Mouse (Mus musculus): Measurements from ENCODE around the gene Tgm6.

DNA sequence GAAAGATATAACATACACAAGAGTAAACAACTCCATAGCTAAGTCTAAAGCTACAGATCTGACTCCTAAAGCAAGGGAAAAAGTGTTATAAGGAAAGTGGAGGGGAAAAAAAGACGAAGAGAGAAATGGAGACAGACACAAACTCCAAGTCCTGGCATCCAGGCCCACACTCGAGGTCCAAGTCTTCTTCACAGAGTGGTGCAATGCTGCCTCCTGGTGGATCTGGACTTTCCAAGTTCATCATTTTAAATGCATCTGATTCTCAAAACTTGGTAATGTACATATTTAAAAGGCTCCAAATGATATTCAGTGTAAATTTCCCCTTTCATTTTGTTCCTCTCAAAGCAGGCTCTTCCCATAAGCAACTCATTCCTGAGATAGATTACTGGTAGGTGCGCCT is 55.6 kb downstream of the Tgm6 start:
- peak; percentile 70 for TF ChIP-seq CTCF (IDR thresholded peaks at IDR 0.05; ENCODE audit: low read depth)
- TF ChIP-seq EP300 (IDR thresholded peaks at IDR 0.05; ENCODE audit: low read depth): no peak

Measured in liver, postnatal 0 days (tissue).